Mouse (Mus musculus): Measurements from ENCODE around the gene Tecpr2. TPM values are rescaled to one million over a fixed set of nuclear protein-coding genes. Genes with fewer than 3 reads are reported as not detected.

Gene Tecpr2
- polyA plus RNA-seq, 1 experiment, result 35.3 TPM

- no peak overlapping the region for H3K4me3 ChIP-seq (ENCODE audit: insufficient read depth, low read length)
- TF ChIP-seq POLR2A (IDR thresholded peaks at IDR 0.05; ENCODE audit: extremely low read depth, insufficient read depth, low read length) (no peak), CTCF (IDR thresholded peaks at IDR 0.05; ENCODE audit: extremely low read depth, insufficient read depth, low read length) (no peak)
These were observed 117.3 kb downstream of the Tecpr2 start for GRCm38 (mm10) chr12:111006339-111006738.

GRCm38 (mm10) chr12:111007134-111008103 is 118.4 kb downstream of the Tecpr2 start:
- H3K27ac ChIP-seq (ENCODE audit: insufficient read depth, low read length), result no peak overlapping the region
- H3K4me3 ChIP-seq (ENCODE audit: insufficient read depth, low read length), result no peak overlapping the region
- TF ChIP-seq POLR2A (IDR thresholded peaks at IDR 0.05; ENCODE audit: extremely low read depth, insufficient read depth, low read length), result no peak
- no peak for TF ChIP-seq CTCF (IDR thresholded peaks at IDR 0.05; ENCODE audit: extremely low read depth, insufficient read depth, low read length)
- no peaks in the 10 kb centered on the region for H3K4me1 ChIP-seq (ENCODE audit: control insufficient read depth, insufficient read depth, low read length)

More at GRCm38 (mm10) chr12:111006339-111006738, 117.3 kb downstream of the Tecpr2 start:
- H3K4me1 ChIP-seq (ENCODE audit: control insufficient read depth, insufficient read depth, low read length), result no peaks in the 10 kb centered on the region
- H3K27ac ChIP-seq (ENCODE audit: insufficient read depth, low read length), result no peak overlapping the region

GRCm38 (mm10) chr12:111008500-111009490 is 119.7 kb downstream of the Tecpr2 start:
- no peak overlapping the region for H3K4me3 ChIP-seq (ENCODE audit: insufficient read depth, low read length)
- no peak overlapping the region for H3K27ac ChIP-seq (ENCODE audit: insufficient read depth, low read length)
- H3K4me1 ChIP-seq (ENCODE audit: control insufficient read depth, insufficient read depth, low read length), result no peaks in the 10 kb centered on the region
- no peak for TF ChIP-seq POLR2A (IDR thresholded peaks at IDR 0.05; ENCODE audit: extremely low read depth, insufficient read depth, low read length)
- no peak for TF ChIP-seq CTCF (IDR thresholded peaks at IDR 0.05; ENCODE audit: extremely low read depth, insufficient read depth, low read length)

GRCm38 (mm10) chr12:111009615-111010257 is 120.7 kb downstream of the Tecpr2 start:
- H3K4me3 ChIP-seq (ENCODE audit: insufficient read depth, low read length), result no peak overlapping the region
- no peaks in the 10 kb centered on the region for H3K4me1 ChIP-seq (ENCODE audit: control insufficient read depth, insufficient read depth, low read length)
- H3K27ac ChIP-seq (ENCODE audit: insufficient read depth, low read length), result no peak overlapping the region
- TF ChIP-seq POLR2A (IDR thresholded peaks at IDR 0.05; ENCODE audit: extremely low read depth, insufficient read depth, low read length) (no peak), CTCF (IDR thresholded peaks at IDR 0.05; ENCODE audit: extremely low read depth, insufficient read depth, low read length) (no peak)

- Histone ChIP-seq H3K4me3 (ENCODE audit: insufficient read depth, low read length) (no peak overlapping the region), H3K27ac (ENCODE audit: insufficient read depth, low read length) (no peak overlapping the region), H3K4me1 (ENCODE audit: control insufficient read depth, insufficient read depth, low read length) (no peaks in the 10 kb centered on the region)
- TF ChIP-seq POLR2A (IDR thresholded peaks at IDR 0.05; ENCODE audit: extremely low read depth, insufficient read depth, low read length) (no peak), CTCF (IDR thresholded peaks at IDR 0.05; ENCODE audit: extremely low read depth, insufficient read depth, low read length) (no peak)
These were observed 127.7 kb downstream of the Tecpr2 start for GRCm38 (mm10) chr12:111016807-111017206.

- H3K27ac ChIP-seq (ENCODE audit: insufficient read depth, low read length), result no peak overlapping the region
- TF ChIP-seq CTCF (IDR thresholded peaks at IDR 0.05; ENCODE audit: extremely low read depth, insufficient read depth, low read length), result no peak
- H3K4me3 ChIP-seq (ENCODE audit: insufficient read depth, low read length), result no peak overlapping the region
These were observed 129.0 kb downstream of the Tecpr2 start for GRCm38 (mm10) chr12:111018068-111018467.

GRCm38 (mm10) chr12:111019086-111019485 is 130.0 kb downstream of the Tecpr2 start:
- H3K4me3 ChIP-seq (ENCODE audit: insufficient read depth, low read length), result no peak overlapping the region
- H3K27ac ChIP-seq (ENCODE audit: insufficient read depth, low read length), result no peak overlapping the region
- TF ChIP-seq POLR2A (IDR thresholded peaks at IDR 0.05; ENCODE audit: extremely low read depth, insufficient read depth, low read length) (no peak), CTCF (IDR thresholded peaks at IDR 0.05; ENCODE audit: extremely low read depth, insufficient read depth, low read length) (no peak)
- no peaks in the 10 kb centered on the region for H3K4me1 ChIP-seq (ENCODE audit: control insufficient read depth, insufficient read depth, low read length)

More at GRCm38 (mm10) chr12:111018068-111018467, 129.0 kb downstream of the Tecpr2 start:
- H3K4me1 ChIP-seq (ENCODE audit: control insufficient read depth, insufficient read depth, low read length), result no peaks in the 10 kb centered on the region

GRCm38 (mm10) chr12:111021138-111021537 is 132.1 kb downstream of the Tecpr2 start:
- Histone ChIP-seq H3K4me1 (ENCODE audit: control insufficient read depth, insufficient read depth, low read length) (no peaks in the 10 kb centered on the region), H3K27ac (ENCODE audit: insufficient read depth, low read length) (no peak overlapping the region), H3K4me3 (ENCODE audit: insufficient read depth, low read length) (no peak overlapping the region)
- TF ChIP-seq POLR2A (IDR thresholded peaks at IDR 0.05; ENCODE audit: extremely low read depth, insufficient read depth, low read length) (no peak), CTCF (IDR thresholded peaks at IDR 0.05; ENCODE audit: extremely low read depth, insufficient read depth, low read length) (no peak)

GRCm38 (mm10) chr12:111021577-111021976 is 132.5 kb downstream of the Tecpr2 start:
- Histone ChIP-seq H3K27ac (ENCODE audit: insufficient read depth, low read length) (no peak overlapping the region), H3K4me1 (ENCODE audit: control insufficient read depth, insufficient read depth, low read length) (no peaks in the 10 kb centered on the region), H3K4me3 (ENCODE audit: insufficient read depth, low read length) (no peak overlapping the region)
- TF ChIP-seq POLR2A (IDR thresholded peaks at IDR 0.05; ENCODE audit: extremely low read depth, insufficient read depth, low read length), result no peak
- TF ChIP-seq CTCF (IDR thresholded peaks at IDR 0.05; ENCODE audit: extremely low read depth, insufficient read depth, low read length), result no peak

Other genes starting within 250 kb of the Tecpr2 start
- not detected in 2 replicates for gene 1700001K19Rik, start 206.6 kb upstream of the Tecpr2 start, polyA plus RNA-seq (2012; rRNA removed)
- 521 and 542 TPM in 2 replicates for gene Hsp90aa1, start 186.5 kb upstream of the Tecpr2 start, polyA plus RNA-seq (2012; rRNA removed)
- gene Wdr20, start 151.3 kb upstream of the Tecpr2 start, polyA plus RNA-seq (2012; rRNA removed), result 23.9 and 24.2 TPM in 2 replicates
- 10.6 and 12.4 TPM in 2 replicates for gene Mok, start 48.3 kb upstream of the Tecpr2 start, polyA plus RNA-seq (2012; rRNA removed)
- 7.0 and 7.8 TPM in 2 replicates for gene Zfp839, start 39.0 kb upstream of the Tecpr2 start, polyA plus RNA-seq (2012; rRNA removed)
- gene Cinp, start 119 bp upstream of the Tecpr2 start, polyA plus RNA-seq (2012; rRNA removed), result 116 and 121 TPM in 2 replicates
- 34.7 and 34.8 TPM in 2 replicates for gene Ankrd9, start 89.8 kb downstream of the Tecpr2 start, polyA plus RNA-seq (2012; rRNA removed)
- gene Rcor1, start 150.1 kb downstream of the Tecpr2 start, polyA plus RNA-seq (2012; rRNA removed), result 11.3 and 11.6 TPM in 2 replicates

Data from cortical plate, adult 2 months (tissue).